In the genomic region with DNA sequence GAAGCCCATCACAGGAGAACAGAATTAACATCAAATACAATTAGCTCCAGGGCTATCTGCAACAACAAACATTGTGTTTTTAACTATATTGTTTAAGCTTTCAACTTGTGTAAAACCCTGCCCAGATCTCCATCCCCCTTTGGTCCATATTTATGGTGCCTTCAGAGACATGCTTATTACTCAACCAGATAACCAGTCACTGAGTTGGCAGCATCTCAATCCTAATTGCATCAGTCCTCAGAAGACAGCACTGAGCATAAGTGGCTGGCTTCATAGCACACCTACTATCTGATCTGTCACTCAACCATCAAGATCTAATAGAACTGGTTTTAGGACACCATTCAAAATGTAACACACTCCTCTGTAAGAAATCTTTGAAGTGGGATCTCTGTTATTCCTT, we compare ENCODE assay signal across 21 mouse cellular contexts. TPM values are rescaled to one million over a fixed set of nuclear protein-coding genes. Genes with fewer than 3 reads are reported as not detected.
"Had no signal": no experiment of that assay in that cellular context is flagged by ENCODE, and none has a peak within 500 bp of the region (broad histone marks: within the 10 kb centered on the region; RNA-seq: fewer than 3 reads in every experiment).

No protein-coding gene starts in this region.

- H3K27ac ChIP-seq: left cerebral cortex, adult 2 months; limb, embryonic 12.5 days; liver, embryonic 15.5 days; macrophage; midbrain, embryonic 12.5 days; neural tube, embryonic 12.5 days had no signal

- ATAC-seq: lung, postnatal 0 days had no signal

- H3K9me3 ChIP-seq: limb, embryonic 12.5 days; liver, embryonic 15.5 days; midbrain, embryonic 12.5 days; neural tube, embryonic 12.5 days had no signal

- H3K4me2 ChIP-seq: limb, embryonic 12.5 days; liver, embryonic 15.5 days; midbrain, embryonic 12.5 days; neural tube, embryonic 12.5 days had no signal

- H3K9ac ChIP-seq: limb, embryonic 12.5 days; liver, embryonic 15.5 days; midbrain, embryonic 12.5 days; neural tube, embryonic 12.5 days had no signal

- DNase-seq: kidney, adult 8-10 months; kidney, postnatal 25 days; liver; lung, adult 2 months; retina, postnatal 1 day; right cerebral cortex, postnatal 4 days; spleen, adult 18-20 months; thymus, adult 2 months; thymus, postnatal 36 days had no signal

- H3K4me3 ChIP-seq: left cerebral cortex, adult 2 months; limb, embryonic 12.5 days; liver, embryonic 15.5 days; megakaryocyte, embryonic 14.5 days; midbrain, embryonic 12.5 days; neural tube, embryonic 12.5 days had no signal

- H3K27me3 ChIP-seq: limb, embryonic 12.5 days; liver, embryonic 15.5 days; midbrain, embryonic 12.5 days; neural tube, embryonic 12.5 days had no signal

- H3K4me1 ChIP-seq: limb, embryonic 12.5 days; liver, embryonic 15.5 days; midbrain, embryonic 12.5 days; neural tube, embryonic 12.5 days had no signal

RNA-seq across cellular contexts. Expression of a gene that starts 12.5 kb away (rescaled TPM):
- total RNA-seq: layer of hippocampus, postnatal 25 days; left cerebral cortex, adult 2 months; left cerebral cortex, postnatal 14 days; neutrophil, adult 5-6 weeks had no signal
- polyA plus RNA-seq: limb, embryonic 12.5 days; liver, embryonic 15.5 days; lung, postnatal 0 days; macrophage; midbrain, embryonic 12.5 days; neural tube, embryonic 12.5 days; stomach, embryonic 14.5 days had no signal

RNA-seq across cellular contexts. Expression of a gene that starts 20.8 kb away (rescaled TPM):
- total RNA-seq: layer of hippocampus, postnatal 25 days; left cerebral cortex, adult 2 months; left cerebral cortex, postnatal 14 days had no signal
- polyA plus RNA-seq: limb, embryonic 12.5 days; midbrain, embryonic 12.5 days; neural tube, embryonic 12.5 days had no signal

RNA-seq across cellular contexts. Expression of a gene that starts 46.6 kb away (rescaled TPM):
- total RNA-seq: neutrophil, adult 5-6 weeks had no signal
